Mouse (Mus musculus): ENCODE data around the gene Gstm7.
"Not testable (repeated sequence)": the region's sequence is repeated elsewhere in the genome, so short reads cannot be mapped to it uniquely, and the experiment has no call there.

Gene Gstm7

DNA sequence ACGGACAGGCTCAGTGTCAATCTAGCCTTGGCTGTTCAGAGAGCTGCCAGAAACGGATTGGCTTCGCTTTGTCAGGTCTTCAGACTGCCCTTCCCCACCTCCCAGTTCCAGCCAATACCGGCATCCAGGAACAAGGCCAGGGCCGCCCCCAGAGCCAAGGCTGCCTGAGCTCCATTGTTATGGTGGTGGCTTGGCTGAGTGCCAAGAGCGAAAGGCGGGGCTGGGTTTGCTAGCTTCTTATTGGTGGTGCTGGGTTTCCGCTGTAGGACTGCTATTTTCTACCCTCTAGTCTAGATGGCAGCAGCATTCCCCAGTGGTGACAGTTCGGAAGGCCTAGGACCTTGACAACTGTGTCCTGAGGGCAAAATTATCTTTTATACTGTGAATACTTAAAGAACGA is at the start of gene Gstm7:
Gene Gstm7 (minus strand): TSS at position 148 of the 400 bp plus-strand sequence.
- DNase-seq, result peak; percentile 83 to 84

- DNase-seq, result no peak
Observed at GRCm38 (mm10) chr3:107981261-107981660, 49.6 kb upstream of the Gstm7 start.

DNA sequence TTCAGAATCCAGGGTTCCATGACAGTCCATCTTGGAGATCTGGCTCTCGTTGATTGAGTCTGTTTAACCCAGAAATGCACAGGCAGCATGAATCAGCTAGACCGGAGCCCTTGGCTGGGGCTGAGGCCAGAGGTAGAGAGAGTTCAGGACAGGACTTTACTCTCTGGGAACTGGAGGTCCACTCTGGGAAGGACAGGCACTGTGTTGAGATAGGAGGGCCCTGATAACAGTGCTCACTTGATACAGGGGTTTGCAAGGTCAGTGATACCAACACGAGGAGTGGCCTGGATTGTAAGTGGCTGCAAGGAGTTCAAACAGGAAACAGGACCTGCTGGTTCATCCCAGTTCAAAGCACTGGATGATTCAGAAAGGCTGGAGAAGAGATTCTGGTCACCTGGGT is 46.1 kb upstream of the Gstm7 start:
- DNase-seq, result no peak

- DNase-seq, result no peak
Observed at GRCm38 (mm10) chr3:107974237-107974636, 42.6 kb upstream of the Gstm7 start.

DNA sequence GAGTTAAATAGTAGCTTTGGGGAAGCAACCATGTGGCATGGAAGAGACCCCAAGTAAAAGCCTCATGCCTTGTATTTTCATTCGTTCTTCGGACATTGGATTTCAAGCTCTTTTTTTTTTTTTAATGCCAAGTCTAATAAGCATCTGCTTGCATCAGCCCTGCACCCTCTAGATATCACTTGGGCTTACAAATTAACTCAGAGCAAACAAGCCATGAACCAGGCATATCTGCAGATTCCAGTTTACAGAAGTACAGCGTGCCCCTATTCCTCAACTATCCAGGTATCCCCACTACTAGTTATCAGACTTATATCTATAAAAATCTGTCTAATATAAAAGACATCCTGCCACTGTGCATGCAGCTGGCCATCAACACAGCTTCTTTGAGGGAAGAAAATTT is 40.5 kb upstream of the Gstm7 start:
- DNase-seq, result no peak

- DNase-seq, result not testable (repeated sequence)
Observed at GRCm38 (mm10) chr3:107971101-107971500, 39.5 kb upstream of the Gstm7 start.

DNA sequence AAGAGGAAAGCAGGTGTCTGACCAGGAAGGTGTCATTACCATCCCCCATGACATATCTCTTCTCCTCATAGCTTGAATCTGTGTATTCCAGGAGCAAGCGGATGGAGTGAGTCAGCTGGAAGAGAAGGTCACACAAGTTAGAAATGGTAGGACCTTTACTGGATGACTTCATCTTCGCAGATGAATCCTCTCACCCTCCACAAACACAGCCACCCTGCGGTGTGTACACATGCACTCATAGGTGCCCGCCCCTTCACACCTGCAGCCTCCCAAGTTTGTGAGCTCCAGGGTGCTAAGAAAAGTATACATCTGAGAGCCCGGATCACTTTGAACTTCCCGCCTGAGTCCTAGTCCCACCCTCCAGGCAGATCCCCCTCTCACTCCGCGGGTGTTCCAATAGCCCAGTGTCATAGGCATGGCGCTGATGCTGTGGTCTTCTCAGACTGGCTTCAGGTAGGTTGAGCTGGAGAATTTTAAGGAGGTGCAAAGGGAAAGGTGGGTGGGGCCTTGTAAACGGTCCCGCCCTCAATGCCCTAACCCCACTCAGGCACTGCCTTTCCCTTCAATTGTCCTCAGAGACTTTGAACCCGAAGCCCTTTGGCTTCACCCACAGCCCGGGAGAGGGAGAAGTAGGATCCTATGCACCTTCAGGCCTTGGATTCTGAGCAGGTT is 37.2 kb upstream of the Gstm7 start, which contains the start of gene Gstm3:
Gene Gstm3 (minus strand): TSS at position 560 of the 672 bp plus-strand sequence.
- no peak for DNase-seq

- DNase-seq, result no peak
Observed at GRCm38 (mm10) chr3:107966631-107967030, 35.0 kb upstream of the Gstm7 start.

- DNase-seq, result no peak
Observed at GRCm38 (mm10) chr3:107965592-107965991, 34.0 kb upstream of the Gstm7 start.

- no peak for DNase-seq
Observed at GRCm38 (mm10) chr3:107964656-107965308, 33.2 kb upstream of the Gstm7 start.

- no peak for DNase-seq
Observed at GRCm38 (mm10) chr3:107964026-107964425, 32.4 kb upstream of the Gstm7 start.

GRCm38 (mm10) chr3:107955260-107955659 is 23.6 kb upstream of the Gstm7 start:
- not testable (repeated sequence) for DNase-seq

DNA sequence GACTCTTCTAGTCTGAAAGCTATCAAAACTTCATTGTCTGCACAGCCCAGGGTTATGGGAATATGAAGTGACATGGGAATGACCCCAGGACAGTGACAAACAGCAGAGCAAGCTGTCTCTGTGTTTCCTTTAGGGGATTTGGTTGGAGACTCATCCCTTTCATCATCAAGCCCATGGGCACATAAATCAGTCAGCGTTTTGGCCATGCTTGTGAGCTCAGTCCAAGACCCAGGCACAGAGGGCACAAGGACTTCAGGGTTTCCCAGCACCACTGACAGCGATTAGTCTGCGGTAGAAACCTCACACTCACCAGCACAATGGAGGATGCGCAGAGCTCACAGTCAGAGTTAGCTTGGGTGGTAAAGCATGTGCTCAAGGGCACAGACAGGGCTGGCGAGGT is 22.3 kb upstream of the Gstm7 start:
- DNase-seq, result no peak

DNA sequence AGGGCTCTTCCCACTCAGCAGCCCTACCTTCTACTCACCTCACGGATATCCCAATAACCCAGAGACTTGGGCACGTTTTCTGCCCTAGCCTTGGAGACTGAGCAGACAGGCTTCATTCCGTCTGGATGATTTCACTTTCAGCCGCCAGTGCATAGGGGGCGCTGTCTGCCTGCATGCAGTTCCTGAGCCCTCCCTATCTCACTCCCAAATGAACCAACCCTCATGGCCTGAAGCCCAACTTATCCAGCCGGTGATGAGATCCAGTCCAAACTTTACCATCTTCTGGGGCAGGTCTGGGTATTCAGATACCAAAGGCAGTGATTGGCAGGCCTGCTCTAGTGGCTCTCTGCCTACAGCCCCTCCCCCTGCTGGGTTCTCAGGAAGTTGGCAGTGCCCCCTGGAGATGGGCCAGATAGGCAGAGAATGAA is 21.7 kb upstream of the Gstm7 start:
- DNase-seq, result peak; percentile 9 to 36

GRCm38 (mm10) chr3:107950531-107950930 is 18.9 kb upstream of the Gstm7 start:
- no peak for DNase-seq

DNA sequence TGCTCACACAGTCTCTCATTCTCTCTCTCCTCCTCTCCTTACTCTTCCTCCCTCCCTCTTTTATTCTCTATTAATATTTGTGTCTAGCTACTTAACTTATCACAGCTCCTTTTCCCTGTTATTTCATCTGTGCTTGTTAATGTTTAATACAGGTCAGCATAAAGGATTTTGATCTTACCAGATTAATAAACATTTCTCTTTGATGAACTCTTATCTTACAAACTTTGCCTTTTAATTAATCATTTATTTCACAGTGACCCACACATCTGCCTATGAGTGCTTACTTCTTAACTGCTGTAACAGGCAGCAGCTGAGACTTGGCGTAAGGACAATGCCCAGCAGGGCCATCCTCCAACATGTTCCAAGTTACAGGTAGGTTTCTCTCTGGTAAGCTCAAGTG is 17.8 kb upstream of the Gstm7 start:
- DNase-seq, result not testable (repeated sequence)

DNA sequence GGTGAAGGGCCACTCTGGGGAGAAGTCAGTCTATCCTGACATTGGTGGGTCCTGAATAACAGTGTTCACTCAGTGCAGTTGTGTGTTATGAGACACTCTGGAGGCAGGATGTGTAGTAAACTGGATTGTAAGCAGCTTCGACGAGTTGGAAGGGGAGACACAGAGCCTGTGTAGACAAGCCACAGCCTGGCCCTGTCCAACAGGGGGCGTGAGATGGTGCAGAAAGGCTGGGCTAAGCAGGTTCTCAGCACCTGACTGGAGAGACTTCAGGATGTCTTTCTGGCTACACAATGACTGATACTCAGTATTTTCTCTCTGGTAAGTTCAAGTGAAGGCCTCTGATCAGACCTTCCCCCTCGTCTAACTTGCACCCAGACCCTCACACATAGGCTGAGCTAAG is 14.1 kb upstream of the Gstm7 start:
- no peak for DNase-seq

DNA sequence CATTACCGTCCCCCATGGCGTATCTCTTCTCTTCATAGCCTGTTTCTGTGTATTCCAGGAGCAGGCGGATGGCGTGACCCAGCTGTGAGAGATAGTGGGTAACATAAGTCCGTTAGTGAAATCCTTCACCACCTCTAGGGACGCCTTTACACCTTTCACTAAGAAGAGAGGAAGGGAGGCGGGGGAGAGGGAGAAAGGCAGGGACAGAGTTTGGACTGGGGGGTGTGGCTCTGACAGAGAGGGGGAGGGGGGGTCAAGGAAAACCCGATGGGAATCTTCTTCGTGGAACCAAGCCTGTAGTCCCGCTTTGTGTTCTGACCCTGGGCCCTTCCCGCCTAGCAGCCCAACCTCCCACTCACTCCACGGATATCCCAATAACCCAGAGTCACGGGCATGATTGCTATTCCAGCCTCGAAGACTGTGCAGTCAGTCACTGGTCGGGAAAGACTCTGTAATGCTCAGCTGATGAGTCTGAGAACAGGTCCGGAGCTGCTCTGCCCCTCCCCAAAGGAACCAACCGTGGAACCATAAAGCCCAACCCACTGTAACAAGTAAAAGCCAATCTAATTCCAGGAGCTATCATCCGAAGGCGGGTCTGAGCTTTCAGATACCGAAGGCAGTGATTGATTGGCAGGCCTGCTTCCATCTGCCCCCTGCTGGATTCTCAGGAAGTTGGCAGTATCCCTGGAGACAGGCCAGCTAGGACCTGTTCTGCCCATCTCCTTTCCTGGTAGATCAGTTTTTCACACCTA is 11.8 kb upstream of the Gstm7 start, which contains the start of gene Gstm6:
Gene Gstm6 (minus strand): TSS at position 511 of the 752 bp plus-strand sequence.
- DNase-seq, result no peak

DNA sequence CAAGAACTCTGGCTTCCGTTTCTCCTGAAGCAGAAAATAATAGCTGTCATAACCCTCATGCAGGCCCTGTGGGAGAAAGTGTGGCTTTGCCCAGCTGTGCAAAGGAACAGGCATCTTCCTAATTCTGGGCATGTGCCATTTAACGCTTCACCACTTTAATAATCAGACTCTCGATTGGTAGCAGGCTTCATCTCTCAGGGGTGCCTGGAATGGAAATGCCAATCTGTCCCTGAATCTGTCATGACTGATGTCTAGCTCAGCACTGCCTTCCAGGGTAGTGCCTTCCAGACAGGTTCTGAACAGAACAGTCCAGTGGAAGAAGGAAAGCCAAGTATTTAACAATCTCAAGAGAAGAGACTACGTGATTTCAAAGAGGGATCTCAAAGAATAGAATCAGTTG is 9.6 kb upstream of the Gstm7 start:
- DNase-seq, result no peak

GRCm38 (mm10) chr3:107940524-107940923 is 8.9 kb upstream of the Gstm7 start:
- no peak for DNase-seq

- no peak for DNase-seq
Observed at GRCm38 (mm10) chr3:107939830-107940229, 8.2 kb upstream of the Gstm7 start.

DNA sequence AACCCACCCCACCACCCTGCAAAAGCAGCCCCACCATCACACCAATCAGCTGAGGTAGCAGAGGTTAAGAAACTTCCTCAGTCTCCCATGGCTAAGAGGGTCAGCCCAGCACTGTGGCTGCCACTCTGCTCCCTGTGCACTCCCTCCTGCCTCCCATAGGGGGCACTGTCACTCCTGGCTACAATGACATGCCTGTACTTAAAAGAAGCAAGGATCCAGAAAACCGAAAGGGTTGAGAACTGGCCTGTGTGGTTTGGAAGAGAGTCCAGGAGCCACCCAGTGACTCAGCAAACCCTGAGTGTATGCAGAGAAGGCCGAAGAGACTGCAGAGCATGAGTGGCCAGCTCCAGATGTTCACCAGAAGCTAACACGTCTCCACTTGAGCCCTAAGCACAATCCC is 7.8 kb upstream of the Gstm7 start:
- peak; percentile 55 to 61 for DNase-seq

DNA sequence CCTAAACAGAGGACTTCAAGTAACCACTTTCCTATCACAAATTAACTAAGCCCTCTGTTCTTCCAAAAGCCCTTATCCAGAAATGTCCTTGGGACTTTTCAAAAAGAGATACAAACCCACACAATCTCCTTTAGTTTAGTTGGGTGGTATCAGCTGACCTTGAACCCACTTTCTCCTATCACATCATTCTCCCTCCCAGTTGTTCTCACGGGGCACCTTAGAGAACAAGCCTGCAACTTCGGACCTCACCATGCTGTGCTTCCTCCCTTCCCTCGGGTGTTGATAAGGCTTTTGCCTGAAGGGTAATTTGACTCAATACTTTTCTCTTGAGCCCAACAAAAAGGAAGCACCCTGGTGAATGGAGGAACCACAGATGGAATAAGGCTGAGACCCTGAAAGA is 4.3 kb upstream of the Gstm7 start:
- DNase-seq, result no peak

- no peak for DNase-seq
Observed at GRCm38 (mm10) chr3:107935268-107935667, 3.7 kb upstream of the Gstm7 start.

Data from B cell, adult 2 months (primary cell).